Mouse (Mus musculus) limb, embryonic 15.5 days (tissue): ENCODE data around the gene Tmem184b. TPM values are rescaled to one million over a fixed set of nuclear protein-coding genes. Genes with fewer than 3 reads are reported as not detected.

Experiments used
- ATAC-seq: fragments of 200-750 bp; cut with Nextera tagmentation; 2 replicates; pipeline ENCODE4 v1.8.0; 2017; ENCODE audit warnings: low read depth, moderate TSS enrichment; ENCODE audit not compliant: insufficient number of reproducible peaks, low FRiP score, low TSS enrichment
- H3K27ac ChIP-seq: fragments of 300-500 bp; sonication (generic); 2 replicates; pipeline ENCODE4 v1.5.1; 2015; ENCODE audit warnings: moderate library complexity, mild to moderate bottlenecking, inconsistent platforms
- H3K27me3 ChIP-seq: fragments of 300-500 bp; sonication (generic); 2 replicates; pipeline ENCODE4 v1.6.1; 2015; ENCODE audit warnings: inconsistent platforms
- H3K36me3 ChIP-seq: fragments of 300-500 bp; sonication (generic); 2 replicates; pipeline ENCODE4 v1.6.1; 2015; ENCODE audit warnings: inconsistent platforms
- H3K4me1 ChIP-seq: fragments of 300-500 bp; sonication (generic); 2 replicates; pipeline ENCODE4 v1.6.1; 2015; ENCODE audit warnings: inconsistent platforms
- H3K4me2 ChIP-seq: fragments of 300-500 bp; sonication (generic); 2 replicates; pipeline ENCODE4 v1.6.1; 2015; ENCODE audit warnings: mild to moderate bottlenecking, inconsistent platforms
- H3K4me3 ChIP-seq: fragments of 300-500 bp; sonication (generic); 2 replicates; pipeline ENCODE4 v1.5.1; 2015; ENCODE audit warnings: mild to moderate bottlenecking, inconsistent platforms
- H3K9ac ChIP-seq: fragments of 300-500 bp; sonication (generic); 2 replicates; pipeline ENCODE4 v1.6.1; 2015; ENCODE audit warnings: inconsistent platforms
- H3K9me3 ChIP-seq: fragments of 300-500 bp; sonication (generic); 2 replicates; pipeline ENCODE4 v1.6.1; 2016; ENCODE audit warnings: inconsistent platforms
- WGBS: fragments of 180-500 bp; shearing (Covaris S2); methylation state at CpG from one replicate; pipeline ENCODE4 v1.1.7; 2015; 5-methylcytosine and 5-hydroxymethylcytosine counted together
- polyA plus RNA-seq: library from polyadenylated mRNA; unstranded; fragments of >200 nt; fragmentation: Nextera tagmentation; extraction: Ambion mirVana; gene quantifications from 2 replicates; pipeline ENCODE4 v1.2.1, GENCODE M21; 2015

Gene Tmem184b
- polyA plus RNA-seq, 1 experiment from 2014 or later, result 87.5 TPM

GRCm38 (mm10) chr15:79346051-79346793 lies 57.1 kb downstream of the Tmem184b start, which contains the start of gene Maff:
Gene Maff (plus strand): TSS chr15:79346621.
- Histone ChIP-seq H3K9me3 (no peaks in the 10 kb centered on the region), H3K4me1 (peaks cover 22% of the 10 kb centered on the region), H3K27me3 (no peaks in the 10 kb centered on the region), H3K4me3 (peak within 1 kb of the TSS; percentile 78), H3K27ac (peak within 1 kb of the TSS; percentile 98), H3K36me3 (no peaks in the 10 kb centered on the region), H3K9ac (peak within 1 kb of the TSS; percentile 78), H3K4me2 (peak within 1 kb of the TSS; percentile 87)
- WGBS, result 53% methylated on average over 8 of the region's 8 CpGs
- ATAC-seq, result no peak

- H3K27me3 ChIP-seq, result no peaks in the 10 kb centered on the region
- no peak overlapping the region for H3K27ac ChIP-seq
- H3K4me1 ChIP-seq, result peaks cover 18% of the 10 kb centered on the region
- H3K9ac ChIP-seq, result no peak overlapping the region
- ATAC-seq, result no peak
- H3K4me2 ChIP-seq, result no peak overlapping the region
- 71% methylated on average over 4 of the region's 4 CpGs for WGBS
- H3K4me3 ChIP-seq, result no peak overlapping the region
- no peaks in the 10 kb centered on the region for H3K9me3 ChIP-seq
- no peaks in the 10 kb centered on the region for H3K36me3 ChIP-seq
Measured at GRCm38 (mm10) chr15:79344627-79345026, 58.7 kb downstream of the Tmem184b start.

- WGBS, result 70% methylated on average over 6 of the region's 6 CpGs
Measured at GRCm38 (mm10) chr15:79342641-79343337, 60.6 kb downstream of the Tmem184b start.

GRCm38 (mm10) chr15:79338978-79339377 lies 64.4 kb downstream of the Tmem184b start:
- Histone ChIP-seq H3K9me3 (no peaks in the 10 kb centered on the region), H3K27me3 (no peaks in the 10 kb centered on the region), H3K36me3 (no peaks in the 10 kb centered on the region), H3K4me3 (no peak overlapping the region), H3K4me2 (no peak overlapping the region), H3K27ac (no peak overlapping the region), H3K9ac (no peak overlapping the region), H3K4me1 (no peaks in the 10 kb centered on the region)
- ATAC-seq, result no peak
- 76% methylated on average over 5 of the region's 5 CpGs for WGBS

More at GRCm38 (mm10) chr15:79342641-79343337, 60.6 kb downstream of the Tmem184b start:
- H3K4me3 ChIP-seq, result no peak overlapping the region
- H3K9ac ChIP-seq, result no peak overlapping the region
- H3K9me3 ChIP-seq, result no peaks in the 10 kb centered on the region
- ATAC-seq, result no peak
- H3K4me1 ChIP-seq, result 0 out of 2 replicates have a peak, but pooled peaks cover 5% of the 10 kb centered on the region
- no peak overlapping the region for H3K4me2 ChIP-seq
- H3K36me3 ChIP-seq, result no peaks in the 10 kb centered on the region
- no peaks in the 10 kb centered on the region for H3K27me3 ChIP-seq
- no peak overlapping the region for H3K27ac ChIP-seq

GRCm38 (mm10) chr15:79335061-79335655 lies 68.2 kb downstream of the Tmem184b start:
- H3K4me1 ChIP-seq, result no peaks in the 10 kb centered on the region
- H3K9me3 ChIP-seq, result no peaks in the 10 kb centered on the region
- 48% methylated on average over 7 of the region's 7 CpGs for WGBS
- no peaks in the 10 kb centered on the region for H3K27me3 ChIP-seq
- H3K36me3 ChIP-seq, result no peaks in the 10 kb centered on the region
- no peak for ATAC-seq
- no peak overlapping the region for H3K27ac ChIP-seq
- H3K9ac ChIP-seq, result no peak overlapping the region
- no peak overlapping the region for H3K4me2 ChIP-seq
- H3K4me3 ChIP-seq, result no peak overlapping the region

- Histone ChIP-seq H3K27me3 (no peaks in the 10 kb centered on the region), H3K4me1 (no peaks in the 10 kb centered on the region), H3K9ac (no peak overlapping the region), H3K27ac (no peak overlapping the region), H3K9me3 (no peaks in the 10 kb centered on the region), H3K36me3 (no peaks in the 10 kb centered on the region), H3K4me3 (no peak overlapping the region), H3K4me2 (no peak overlapping the region)
- WGBS, result 63% methylated on average over 4 of the region's 4 CpGs
- ATAC-seq, result no peak
Measured at GRCm38 (mm10) chr15:79333409-79333808, 70.0 kb downstream of the Tmem184b start.

GRCm38 (mm10) chr15:79330521-79330920 lies 72.8 kb downstream of the Tmem184b start:
- no peak overlapping the region for H3K4me3 ChIP-seq
- H3K4me2 ChIP-seq, result no peak overlapping the region
- WGBS, result 62% methylated on average over 4 of the region's 4 CpGs
- no peak overlapping the region for H3K9ac ChIP-seq
- ATAC-seq, result no peak
- H3K9me3 ChIP-seq, result no peaks in the 10 kb centered on the region
- no peak overlapping the region for H3K27ac ChIP-seq
- H3K4me1 ChIP-seq, result peaks cover 13% of the 10 kb centered on the region
- no peaks in the 10 kb centered on the region for H3K27me3 ChIP-seq
- H3K36me3 ChIP-seq, result no peaks in the 10 kb centered on the region

GRCm38 (mm10) chr15:79329979-79330363 lies 73.4 kb downstream of the Tmem184b start:
- no peaks in the 10 kb centered on the region for H3K27me3 ChIP-seq
- H3K9me3 ChIP-seq, result no peaks in the 10 kb centered on the region
- no peak overlapping the region for H3K4me2 ChIP-seq
- no peak overlapping the region for H3K4me3 ChIP-seq
- no peak overlapping the region for H3K27ac ChIP-seq
- no peak for ATAC-seq
- 89% methylated on average over 6 of the region's 6 CpGs for WGBS
- no peaks in the 10 kb centered on the region for H3K36me3 ChIP-seq
- no peak overlapping the region for H3K9ac ChIP-seq
- H3K4me1 ChIP-seq, result peaks cover 13% of the 10 kb centered on the region

GRCm38 (mm10) chr15:79329346-79329978 lies 73.9 kb downstream of the Tmem184b start:
- H3K4me3 ChIP-seq, result no peak overlapping the region
- WGBS, result 95% methylated on average over 6 of the region's 6 CpGs

GRCm38 (mm10) chr15:79328939-79329275 lies 74.5 kb downstream of the Tmem184b start:
- H3K9ac ChIP-seq, result no peak overlapping the region
- H3K27me3 ChIP-seq, result no peaks in the 10 kb centered on the region
- H3K27ac ChIP-seq, result no peak overlapping the region
- no peak for ATAC-seq
- H3K4me2 ChIP-seq, result no peak overlapping the region
- H3K9me3 ChIP-seq, result no peaks in the 10 kb centered on the region
- 92% methylated on average over 4 of the region's 4 CpGs for WGBS
- no peaks in the 10 kb centered on the region for H3K36me3 ChIP-seq
- H3K4me1 ChIP-seq, result peaks cover 20% of the 10 kb centered on the region
- H3K4me3 ChIP-seq, result no peak overlapping the region; the same call in 1 of the 2 replicates

More at GRCm38 (mm10) chr15:79329346-79329978, 73.9 kb downstream of the Tmem184b start:
- no peak overlapping the region for H3K9ac ChIP-seq
- no peaks in the 10 kb centered on the region for H3K27me3 ChIP-seq
- ATAC-seq, result no peak
- H3K36me3 ChIP-seq, result no peaks in the 10 kb centered on the region
- no peak overlapping the region for H3K4me2 ChIP-seq
- no peaks in the 10 kb centered on the region for H3K9me3 ChIP-seq
- no peak overlapping the region for H3K27ac ChIP-seq
- peaks cover 15% of the 10 kb centered on the region for H3K4me1 ChIP-seq

GRCm38 (mm10) chr15:79328058-79328938 lies 75.1 kb downstream of the Tmem184b start, which contains the start of gene Pla2g6:
Gene Pla2g6 (minus strand): TSS chr15:79328390.
- H3K4me2 ChIP-seq, result peak within 1 kb of the TSS; percentile 84
- H3K27me3 ChIP-seq, result no peaks in the 10 kb centered on the region
- H3K9me3 ChIP-seq, result no peaks in the 10 kb centered on the region
- peaks cover 26% of the 10 kb centered on the region for H3K4me1 ChIP-seq
- ATAC-seq, result peak; percentile 97
- no peaks in the 10 kb centered on the region for H3K36me3 ChIP-seq
- peak within 1 kb of the TSS; percentile 85 for H3K27ac ChIP-seq
- peak within 1 kb of the TSS; percentile 62 for H3K4me3 ChIP-seq
- 2% methylated on average over 45 of the region's 46 CpGs for WGBS
- H3K9ac ChIP-seq, result peak within 1 kb of the TSS; percentile 56
